Comparison of ENCODE assay signal across 18 mouse cellular contexts in the genomic region with DNA sequence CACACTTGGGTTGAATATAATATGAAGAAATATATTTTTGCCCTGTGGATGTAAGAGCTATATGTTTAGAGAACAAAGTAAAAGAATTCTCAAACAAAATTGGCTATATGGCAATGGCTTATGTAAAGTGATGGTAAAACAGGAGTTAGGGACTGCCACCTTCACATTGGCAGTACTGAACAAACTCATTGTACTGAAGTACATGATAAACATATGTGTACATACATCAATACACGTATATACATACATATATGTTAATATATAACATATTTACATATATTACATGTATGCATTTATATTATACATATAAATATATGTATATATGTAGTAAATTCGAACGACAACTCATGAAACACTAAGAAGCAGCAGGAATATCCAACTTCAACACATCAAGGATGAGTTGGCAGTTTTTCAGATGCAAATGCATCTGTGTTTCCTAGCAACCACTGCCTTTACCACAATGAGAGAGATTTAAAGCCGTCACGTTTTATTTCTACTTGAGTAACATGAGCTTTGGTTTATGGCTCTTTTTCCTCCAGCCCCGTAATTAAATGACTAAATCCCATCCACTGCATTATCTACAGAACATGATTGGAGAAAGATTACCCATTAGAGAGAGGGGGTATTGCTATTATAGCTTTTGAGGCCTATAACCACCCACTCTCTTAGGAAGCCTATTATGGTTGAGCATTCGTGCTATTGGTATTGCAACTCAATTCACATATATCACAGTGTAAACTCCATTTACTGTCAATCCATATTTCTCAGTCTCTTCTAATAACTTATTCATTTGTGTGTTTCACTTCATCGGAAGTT.
DNase-seq lines count a peak whose midpoint lies in the region; ATAC-seq and TF ChIP-seq lines count a peak whose summit lies in the region.
"Had no signal": no experiment of that assay in that cellular context is flagged by ENCODE, and none has a peak within 500 bp of the region (broad histone marks: within the 10 kb centered on the region; RNA-seq: fewer than 3 reads in every experiment).

No protein-coding gene starts in this region.

- peak; percentile 44; the same call in 1 of the 2 replicates for ATAC-seq in hindbrain, embryonic 15.5 days (ENCODE audit: low FRiP score, low read depth)
- ATAC-seq in neural tube, embryonic 13.5 days (ENCODE audit: low read depth), result peak; percentile 77
- ATAC-seq: liver, postnatal 0 days had no signal

- no peak for TF ChIP-seq POLR2A in thymus, adult 2 months (IDR thresholded peaks at IDR 0.05; ENCODE audit: control insufficient read depth, extremely low read depth, insufficient read depth, low read length, poor library complexity)

- H3K27me3 ChIP-seq in hindbrain, embryonic 15.5 days, result no peaks in the 10 kb centered on the region
- no peaks in the 10 kb centered on the region for H3K27me3 ChIP-seq in neural tube, embryonic 13.5 days
- no peaks in the 10 kb centered on the region for H3K27me3 ChIP-seq in thymus, adult 2 months (ENCODE audit: control insufficient read depth, insufficient read depth, low read length)
- H3K27me3 ChIP-seq: embryonic facial prominence, embryonic 15.5 days; limb, embryonic 12.5 days had no signal

- no peak overlapping the region for H3K4me3 ChIP-seq in hindbrain, embryonic 15.5 days
- H3K4me3 ChIP-seq in neural tube, embryonic 13.5 days, result no peak overlapping the region
- H3K4me3 ChIP-seq in thymus, adult 2 months (ENCODE audit: control insufficient read depth, insufficient read depth, low read length), result no peak overlapping the region
- H3K4me3 ChIP-seq: embryonic facial prominence, embryonic 15.5 days; gastrocnemius, adult 2 months; heart, adult 2 months; layer of hippocampus, adult 2 months; limb, embryonic 12.5 days had no signal

- H3K27ac ChIP-seq in hindbrain, embryonic 15.5 days (replicated peaks), result no peak overlapping the region
- H3K27ac ChIP-seq in neural tube, embryonic 13.5 days (replicated peaks), result peak overlapping the region; percentile 42; the same call in 1 of the 2 replicates
- no peak overlapping the region for H3K27ac ChIP-seq in thymus, adult 2 months (ENCODE audit: control insufficient read depth, insufficient read depth, low read length)
- H3K27ac ChIP-seq: embryonic facial prominence, embryonic 15.5 days; gastrocnemius, adult 2 months; heart, adult 2 months; layer of hippocampus, adult 2 months; limb, embryonic 12.5 days had no signal

- H3K9ac ChIP-seq in hindbrain, embryonic 15.5 days, result no peak overlapping the region
- H3K9ac ChIP-seq in neural tube, embryonic 13.5 days, result no peak overlapping the region
- H3K9ac ChIP-seq: embryonic facial prominence, embryonic 15.5 days; limb, embryonic 12.5 days; liver, postnatal 0 days had no signal

- no peak overlapping the region for H3K4me2 ChIP-seq in hindbrain, embryonic 15.5 days
- H3K4me2 ChIP-seq in neural tube, embryonic 13.5 days, result no peak overlapping the region
- H3K4me2 ChIP-seq: embryonic facial prominence, embryonic 15.5 days; limb, embryonic 12.5 days had no signal

- intact Hi-C loops in left cerebral cortex, postnatal 25 days (cut with DNase I), result no loop called here

- DNase-seq in embryo, embryonic 11 days, result peak; percentile 25
- no peak for DNase-seq in embryo, embryonic 9.5 days (ENCODE audit: extremely low spot score)
- peak; percentile 16 to 74 for DNase-seq in left cerebral cortex, postnatal 25 days (ENCODE audit: low spot score in 2 of 2)
- DNase-seq in left cerebral cortex, adult 8-10 months (ENCODE audit: low spot score in 2 of 2), result no peak
- DNase-seq in kidney, postnatal 4 days, result no peak
- DNase-seq in thymus, adult 2 months, result no peak
- DNase-seq: adrenal gland, postnatal 25 days; cerebellum, adult 11-12 months; gastrocnemius, adult 2 months; heart, adult 2 months; heart, postnatal 4 days; kidney, adult 2 months; liver, postnatal 0 days had no signal

- no peaks in the 10 kb centered on the region for H3K9me3 ChIP-seq in hindbrain, embryonic 15.5 days
- no peaks in the 10 kb centered on the region for H3K9me3 ChIP-seq in neural tube, embryonic 13.5 days
- H3K9me3 ChIP-seq: embryonic facial prominence, embryonic 15.5 days; limb, embryonic 12.5 days had no signal

- 0 out of 2 replicates have a peak, but pooled peaks cover 3% of the 10 kb centered on the region for H3K4me1 ChIP-seq in hindbrain, embryonic 15.5 days (replicated peaks)
- peaks cover 15% of the 10 kb centered on the region for H3K4me1 ChIP-seq in neural tube, embryonic 13.5 days (replicated peaks)
- H3K4me1 ChIP-seq in thymus, adult 2 months (replicated peaks; ENCODE audit: control insufficient read depth, insufficient read depth, low read length), result no peaks in the 10 kb centered on the region
- H3K4me1 ChIP-seq: embryonic facial prominence, embryonic 15.5 days; limb, embryonic 12.5 days had no signal

- no peaks in the 10 kb centered on the region for H3K36me3 ChIP-seq in hindbrain, embryonic 15.5 days
- H3K36me3 ChIP-seq in neural tube, embryonic 13.5 days, result no peaks in the 10 kb centered on the region
- H3K36me3 ChIP-seq in thymus, adult 2 months (ENCODE audit: control insufficient read depth, insufficient read depth, low read length), result no peaks in the 10 kb centered on the region
- H3K36me3 ChIP-seq: embryonic facial prominence, embryonic 15.5 days; limb, embryonic 12.5 days had no signal

- WGBS in hindbrain, embryonic 15.5 days, result 40% methylated on average over 8 of the region's 8 CpGs
- WGBS in neural tube, embryonic 13.5 days, result 33% methylated on average over 8 of the region's 8 CpGs
- WGBS in thymus, adult 2 months, result 79% methylated on average over 8 of the region's 8 CpGs

- no peak for TF ChIP-seq CTCF in thymus, adult 2 months (IDR thresholded peaks at IDR 0.05; ENCODE audit: borderline replicate concordance, control insufficient read depth, extremely low read depth, insufficient read depth, low read length, poor library complexity)

Comparison
In these comparisons a context has a peak if more than half of its experiments do, and no peak if none do; other contexts are left out.
1. DNase-seq: peak in embryo, embryonic 11 days (single experiment) and left cerebral cortex, postnatal 25 days (2 of 2); none in embryo, embryonic 9.5 days (single experiment), left cerebral cortex, adult 8-10 months (0 of 2), kidney, postnatal 4 days (0 of 2) and thymus, adult 2 months (single experiment).